In genomic region chr7:78651540-78651939, GRCm38 (mm10) we compare ENCODE assay signal across 13 mouse cellular contexts.
"Had no signal": no experiment of that assay in that cellular context is flagged by ENCODE, and none has a peak within 500 bp of the region (broad histone marks: within the 10 kb centered on the region; RNA-seq: fewer than 3 reads in every experiment).

No protein-coding gene starts in this region.

- DNase-seq: gastrocnemius, postnatal 14 days; gastrocnemius, postnatal 36 days; heart, adult 18-20 months; heart, postnatal 14 days; heart, postnatal 36 days; kidney, adult 18-20 months; kidney, postnatal 25 days; layer of hippocampus, adult 9-11 months; layer of hippocampus, postnatal 36 days; left cerebral cortex, postnatal 4 days had no signal

- ATAC-seq: hindbrain, postnatal 0 days; intestine, embryonic 16.5 days; liver, embryonic 12.5 days had no signal
